Mouse (Mus musculus) common myeloid progenitor, adult 5-6 weeks (primary cell): ENCODE data around the gene Slc26a1. TPM values are rescaled to one million over a fixed set of nuclear protein-coding genes. Genes with fewer than 3 reads are reported as not detected.
A peak's percentile ranks its signal among the peaks of the same experiment; 100 is the strongest.

ENCODE experiments used
- ATAC-seq: replicated peaks from 2 replicates; pipeline ENCODE4 v1.8.0; 2016; ENCODE audit warnings: low read depth, mild to moderate bottlenecking, moderate TSS enrichment, inconsistent platforms; ENCODE audit not compliant: poor library complexity, severe bottlenecking
- total RNA-seq: library from RNA; stranded (forward); fragments of 200-1000, 187-1606 nt; gene quantifications from 2 replicates; pipeline ENCODE4 v1.2.3, GENCODE M21; 2017

Gene Slc26a1
- total RNA-seq, 1 experiment from 2014 or later, result 5.1 TPM

- ATAC-seq, result peak; percentile 81
Measured at GRCm38 (mm10) chr5:108693872-108694288, 18.5 kb upstream of the Slc26a1 start.

GRCm38 (mm10) chr5:108692271-108692670, 16.9 kb upstream of the Slc26a1 start, which contains the start of gene Fgfrl1:
TSS of gene Fgfrl1 (plus strand) at chr5:108692382.
- peak; percentile 52 for ATAC-seq

GRCm38 (mm10) chr5:108691152-108691551, 15.8 kb upstream of the Slc26a1 start:
- no peak for ATAC-seq

- no peak for ATAC-seq
Measured at GRCm38 (mm10) chr5:108689091-108689490, 13.7 kb upstream of the Slc26a1 start.

- no peak for ATAC-seq
Measured at GRCm38 (mm10) chr5:108680871-108681270, 5.5 kb upstream of the Slc26a1 start.

- ATAC-seq, result no peak
Measured at GRCm38 (mm10) chr5:108679909-108680308, 4.5 kb upstream of the Slc26a1 start.

- ATAC-seq, result no peak
Measured at GRCm38 (mm10) chr5:108678296-108678854, 3.0 kb upstream of the Slc26a1 start.

- ATAC-seq, result no peak
Measured at GRCm38 (mm10) chr5:108677605-108678295, 2.4 kb upstream of the Slc26a1 start.

GRCm38 (mm10) chr5:108676772-108677498, 1.6 kb upstream of the Slc26a1 start:
- peak; percentile 52 for ATAC-seq

- ATAC-seq, result no peak
Measured at GRCm38 (mm10) chr5:108674624-108675023, 745 bp downstream of the Slc26a1 start.

GRCm38 (mm10) chr5:108671757-108672156, 3.6 kb downstream of the Slc26a1 start:
- no peak for ATAC-seq

- ATAC-seq, result peak; percentile 49
Measured at GRCm38 (mm10) chr5:108670785-108671184, 4.6 kb downstream of the Slc26a1 start.

- no peak for ATAC-seq
Measured at GRCm38 (mm10) chr5:108669986-108670385, 5.4 kb downstream of the Slc26a1 start.

- ATAC-seq, result peak; percentile 84
Measured at GRCm38 (mm10) chr5:108668977-108669936, 6.1 kb downstream of the Slc26a1 start, which contains the start of gene Dgkq. TSS of gene Dgkq (minus strand) at chr5:108669672.

GRCm38 (mm10) chr5:108668387-108668932, 6.9 kb downstream of the Slc26a1 start:
- ATAC-seq, result no peak

GRCm38 (mm10) chr5:108667370-108667769, 8.0 kb downstream of the Slc26a1 start:
- no peak for ATAC-seq

- no peak for ATAC-seq
Measured at GRCm38 (mm10) chr5:108665066-108665465, 10.3 kb downstream of the Slc26a1 start.

GRCm38 (mm10) chr5:108662772-108663171, 12.6 kb downstream of the Slc26a1 start:
- no peak for ATAC-seq

- peak; percentile 98 for ATAC-seq
Measured at GRCm38 (mm10) chr5:108660632-108661268, 14.6 kb downstream of the Slc26a1 start.
